Mouse (Mus musculus) MEL (cell line): ENCODE data around the gene Pcgf6.

Source experiments
- CTCF ChIP-seq, 3 experiments: IDR thresholded peaks in 2 of 3; conservative IDR thresholded peaks in 1 of 3; 2 replicates each; pipeline ENCODE4 v1.5.1; 2011 to 2012; ENCODE audit warnings: low read length in 3 of 3, low read depth in 2 of 3, mild to moderate bottlenecking in 2 of 3, improper control_type of control experiment in 1 of 3, inconsistent platforms in 1 of 3, mixed read lengths in 1 of 3, moderate library complexity in 1 of 3; ENCODE audit not compliant: control insufficient read depth in 1 of 3, insufficient read depth in 1 of 3, poor library complexity in 1 of 3, severe bottlenecking in 1 of 3
- ELF1 ChIP-seq: IDR thresholded peaks from 2 replicates; pipeline ENCODE4 v1.6.1; 2014; ENCODE audit warnings: low read depth, mild to moderate bottlenecking, inconsistent platforms, low read length, improper control_type of control experiment, moderate library complexity
- POLR2A ChIP-seq, 2 experiments: IDR thresholded peaks; 2 replicates each; pipeline ENCODE4 v1.6.1; 2011 to 2012; ENCODE audit warnings: low read length in 2 of 2, mild to moderate bottlenecking in 2 of 2, control low read depth in 1 of 2, improper control_type of control experiment in 1 of 2, low read depth in 1 of 2, moderate library complexity in 1 of 2; ENCODE audit not compliant: control insufficient read depth in 1 of 2, insufficient read depth in 1 of 2, poor library complexity in 1 of 2
- ZNF384 ChIP-seq: IDR thresholded peaks from 2 replicates; pipeline ENCODE4 v1.6.1; 2012; ENCODE audit warnings: low read depth, mild to moderate bottlenecking, inconsistent platforms, low read length, improper control_type of control experiment

DNA sequence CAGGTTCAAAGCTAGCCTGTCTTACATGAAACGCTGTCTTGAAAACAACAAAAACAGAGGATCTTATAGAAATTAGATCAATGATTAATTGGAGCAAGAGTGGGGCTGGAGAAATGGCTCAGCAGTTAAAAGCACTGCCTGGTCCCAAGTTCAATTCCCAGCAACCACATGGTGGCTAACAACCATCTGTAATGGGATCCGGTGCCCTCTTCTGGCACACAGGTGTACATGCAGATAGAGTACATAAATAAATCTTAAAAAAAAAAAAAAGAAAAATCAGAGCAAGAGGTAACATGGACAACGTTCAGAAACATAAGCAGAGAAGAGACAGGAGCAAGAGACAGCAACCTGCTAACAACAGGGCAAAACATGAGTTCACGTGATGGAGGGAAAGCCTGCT is 24.2 kb downstream of the Pcgf6 start:
- peak; percentile 4 to 33 (median 11); a peak in 2 of 6 replicates for TF ChIP-seq CTCF (IDR thresholded peaks at IDR 0.05 in 2 of 3, conservative IDR thresholded peaks at IDR 0.05 in 1 of 3; ENCODE audit: control insufficient read depth in 1 of 3, insufficient read depth in 1 of 3, low read depth in 2 of 3, low read length in 3 of 3, poor library complexity in 1 of 3, severe bottlenecking in 1 of 3)
- TF ChIP-seq POLR2A (IDR thresholded peaks at IDR 0.05; ENCODE audit: control insufficient read depth in 1 of 2, insufficient read depth in 1 of 2, low read depth in 1 of 2, low read length in 2 of 2, poor library complexity in 1 of 2): no peak
- TF ChIP-seq ZNF384: peak; percentile 47; the same call in 1 of the 2 replicates
- no peak for TF ChIP-seq ELF1
